Mouse (Mus musculus) granulocyte monocyte progenitor cell, adult 5-6 weeks (primary cell): ENCODE results near the gene Fshr. TPM values are rescaled to one million over a fixed set of nuclear protein-coding genes. Genes with fewer than 3 reads are reported as not detected.
A peak's percentile ranks its signal among the peaks of the same experiment; 100 is the strongest.

Source experiments
- ATAC-seq: replicated peaks from 2 replicates; pipeline ENCODE4 v1.8.0; 2016; ENCODE audit warnings: mild to moderate bottlenecking, moderate TSS enrichment, inconsistent platforms; ENCODE audit not compliant: poor library complexity, severe bottlenecking
- total RNA-seq, 2 experiments: library from RNA; stranded (forward) in 1 of 2; stranded (reverse) in 1 of 2; fragments of 200-712, 200-1000 nt in 1 of 2; fragments of >200 nt in 1 of 2; fragmentation: Nextera tagmentation in 1 of 2; gene quantifications; 2 replicates each; pipeline ENCODE4 v1.2.3; 2014 to 2017

Gene Fshr
- total RNA-seq, 2 experiments from 2014 or later, result not detected

DNA sequence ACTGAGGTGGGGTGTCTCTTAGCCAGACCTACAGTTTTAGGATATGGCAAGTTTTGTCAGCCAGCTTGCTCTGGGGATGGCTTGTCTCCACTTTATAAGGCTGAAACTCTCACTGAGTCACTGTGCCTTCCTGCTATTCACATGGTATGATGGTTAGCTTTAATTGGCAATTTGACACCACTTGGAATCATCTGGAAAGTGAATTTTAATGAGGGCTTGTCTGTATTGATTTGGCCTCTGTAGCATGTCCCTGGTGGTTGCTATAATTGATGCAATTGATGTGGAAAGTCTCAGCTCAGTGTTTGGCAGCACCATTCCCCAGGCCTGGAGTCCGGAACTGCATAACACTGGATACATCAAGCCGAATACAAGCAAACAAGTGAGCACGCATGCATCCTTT is 164.4 kb downstream of the Fshr start:
- ATAC-seq, result no peak

DNA sequence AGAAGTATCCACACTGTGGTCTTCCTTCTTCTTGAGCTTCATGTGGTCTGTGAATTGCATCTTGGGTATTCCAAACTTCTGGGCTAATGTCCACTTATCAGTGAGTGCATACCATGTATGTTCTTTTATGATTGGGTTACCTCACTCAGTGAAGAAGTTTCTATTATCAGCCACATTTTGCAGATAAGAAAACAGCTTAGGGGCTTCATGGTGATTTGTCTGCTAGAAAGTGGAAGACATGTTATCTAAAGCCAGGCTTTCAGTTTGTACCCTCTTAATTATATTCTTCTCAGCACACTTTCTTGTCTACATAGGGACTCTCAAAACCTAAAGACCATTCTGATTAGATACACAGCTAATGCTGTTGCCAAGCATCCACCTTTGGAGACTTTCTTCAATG is 165.8 kb downstream of the Fshr start:
- no peak for ATAC-seq

DNA sequence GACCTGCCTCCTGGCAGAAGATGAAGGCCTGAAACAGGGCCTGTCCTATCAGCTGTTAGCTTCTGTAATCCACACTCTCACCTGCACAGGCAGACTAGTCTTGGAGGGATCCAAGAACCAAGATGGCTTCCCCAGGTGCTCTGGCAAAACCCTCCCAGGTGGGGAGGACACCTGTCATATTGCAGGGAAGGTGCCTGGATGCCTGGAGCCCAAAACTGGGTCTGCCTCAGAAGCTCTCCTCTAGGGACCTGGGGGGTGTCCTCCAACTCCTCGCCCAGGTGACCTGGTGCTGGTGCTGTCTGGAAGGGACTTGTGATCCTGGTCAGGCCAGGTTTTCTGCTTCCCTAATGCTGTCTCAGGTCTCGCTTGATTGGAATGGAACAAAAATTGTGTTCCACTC is 167.5 kb downstream of the Fshr start:
- ATAC-seq, result no peak

DNA sequence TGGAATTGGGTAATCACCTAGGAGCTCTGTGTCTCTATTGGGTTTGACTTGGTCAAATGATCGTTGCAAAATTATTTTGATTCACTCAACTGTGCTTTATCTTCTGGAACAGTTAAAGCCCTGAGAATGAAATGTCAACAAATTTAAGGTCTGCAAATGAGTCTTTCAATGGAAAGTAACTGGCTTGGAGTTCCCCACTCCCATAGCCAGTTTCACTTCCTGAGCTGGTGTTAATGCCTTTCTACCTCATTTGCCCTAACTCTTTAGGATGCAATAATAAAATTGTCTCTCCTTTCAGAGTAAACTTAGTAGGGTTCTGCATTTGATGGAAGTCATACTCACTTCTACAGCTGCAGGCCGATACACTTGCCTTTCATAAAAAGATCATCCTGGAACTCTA is 181.0 kb downstream of the Fshr start:
- ATAC-seq, result peak; percentile 56

DNA sequence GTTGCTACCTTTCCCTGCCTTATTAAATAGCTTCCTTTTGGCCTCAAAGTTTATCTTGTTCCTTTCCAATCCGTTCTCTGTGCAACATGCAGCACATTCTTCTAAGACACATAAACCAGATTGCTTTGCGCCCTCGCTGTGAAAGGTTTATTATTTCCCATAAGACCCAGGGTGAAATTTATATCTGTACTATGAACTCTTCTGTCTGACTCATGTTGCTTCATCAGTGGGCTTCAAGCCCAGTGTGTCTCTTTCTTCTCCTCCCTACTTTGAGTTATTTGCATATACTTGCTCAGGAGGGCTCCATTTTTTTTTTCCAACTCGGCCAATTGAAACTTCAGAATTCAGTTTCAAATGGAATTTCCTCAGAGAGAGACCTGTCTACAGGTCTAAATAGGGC is 183.5 kb downstream of the Fshr start:
- ATAC-seq, result no peak

DNA sequence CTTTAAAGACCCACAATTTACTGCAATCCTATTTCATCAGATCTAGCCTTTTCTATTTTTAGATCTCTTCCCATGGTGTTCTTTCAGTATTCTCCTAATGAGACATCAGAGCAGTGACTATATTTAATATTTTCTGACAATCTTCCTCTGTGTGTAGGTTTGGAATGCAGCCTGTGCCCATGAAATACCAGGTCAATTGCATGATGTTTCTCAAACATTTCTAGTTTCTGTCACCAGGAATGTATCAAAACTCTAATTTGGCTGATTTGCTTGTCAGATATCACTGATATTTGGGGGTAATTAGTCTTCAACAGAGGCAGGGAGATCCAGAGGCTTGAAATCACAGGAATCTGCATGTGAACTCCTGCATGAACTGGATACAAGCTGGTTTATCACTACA is 186.8 kb downstream of the Fshr start:
- ATAC-seq, result no peak

DNA sequence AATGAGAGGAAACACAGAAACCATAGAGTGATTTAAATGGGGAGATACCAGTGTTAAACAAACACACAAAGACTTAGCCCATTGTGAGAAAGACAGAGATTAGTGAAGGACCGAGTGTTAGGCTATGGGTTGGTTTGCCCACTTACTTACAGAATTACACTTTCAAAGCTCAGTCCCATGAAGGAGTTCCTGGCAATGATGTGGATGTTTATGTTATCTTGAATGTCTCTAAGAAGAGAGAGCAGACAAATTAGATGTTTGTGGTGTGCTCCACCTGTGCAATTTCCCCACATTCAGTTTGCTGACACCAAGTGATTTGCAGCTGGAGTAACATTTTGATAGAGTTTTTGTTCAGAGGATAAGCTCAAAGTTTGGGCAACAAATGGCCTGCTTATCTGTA is 191.4 kb downstream of the Fshr start:
- no peak for ATAC-seq

DNA sequence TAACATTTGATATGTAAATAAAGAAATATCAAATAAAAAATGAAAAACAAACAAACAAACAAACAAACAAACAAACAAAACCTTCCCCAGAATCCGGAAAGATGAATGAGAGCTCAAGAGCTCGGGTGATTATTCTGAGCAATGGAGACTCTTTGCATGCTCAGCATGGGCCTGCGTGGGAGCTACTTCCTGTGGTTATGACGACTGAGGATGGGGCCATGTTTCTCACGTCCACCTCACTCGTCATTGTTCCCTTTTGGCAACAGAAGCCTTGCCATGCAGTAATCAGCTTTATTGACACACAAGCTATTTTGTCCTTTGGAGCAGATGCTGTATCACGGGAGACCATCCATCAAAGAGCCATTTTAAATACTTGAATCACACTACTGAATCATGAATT is 191.8 kb downstream of the Fshr start:
- ATAC-seq, result no peak

DNA sequence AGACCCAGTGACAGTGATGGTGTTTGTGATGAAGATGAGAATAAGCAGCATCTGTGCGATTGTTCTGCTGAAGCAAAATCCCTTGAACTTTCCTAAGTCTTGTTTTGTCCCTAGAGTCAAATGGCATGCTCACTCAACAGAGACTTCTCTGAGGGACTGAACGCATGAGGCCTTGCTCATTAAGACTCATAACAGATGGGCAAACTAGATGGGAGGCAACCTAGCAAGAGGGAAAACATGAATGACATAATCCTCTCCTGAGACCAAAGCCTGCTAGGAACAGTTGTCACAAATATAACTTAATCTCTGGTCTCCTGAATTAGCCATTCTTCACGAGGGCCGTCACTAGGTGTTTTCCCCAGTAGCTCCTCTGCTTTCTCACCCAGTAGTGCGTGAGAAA is 194.5 kb downstream of the Fshr start:
- ATAC-seq, result no peak

DNA sequence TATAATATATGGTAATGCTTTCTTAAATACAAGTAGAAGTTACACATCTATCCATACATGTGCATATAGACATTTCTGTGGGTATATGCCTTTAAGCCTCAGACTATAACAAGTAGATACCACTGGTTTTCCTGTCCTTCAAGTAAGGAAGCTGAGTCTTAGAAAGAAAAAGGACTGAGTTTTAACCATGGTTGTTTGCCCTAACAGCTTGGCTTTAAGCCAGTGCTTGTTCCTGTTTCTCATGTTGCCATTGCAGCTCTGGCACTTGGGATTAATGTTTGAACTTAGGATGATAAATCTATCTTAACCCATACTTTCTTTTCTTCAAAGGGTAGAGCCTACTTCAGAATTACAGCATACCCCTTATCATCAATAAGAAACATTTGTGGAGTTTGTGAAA is 200.6 kb downstream of the Fshr start:
- peak; percentile 44; the same call in 1 of the 2 replicates for ATAC-seq

DNA sequence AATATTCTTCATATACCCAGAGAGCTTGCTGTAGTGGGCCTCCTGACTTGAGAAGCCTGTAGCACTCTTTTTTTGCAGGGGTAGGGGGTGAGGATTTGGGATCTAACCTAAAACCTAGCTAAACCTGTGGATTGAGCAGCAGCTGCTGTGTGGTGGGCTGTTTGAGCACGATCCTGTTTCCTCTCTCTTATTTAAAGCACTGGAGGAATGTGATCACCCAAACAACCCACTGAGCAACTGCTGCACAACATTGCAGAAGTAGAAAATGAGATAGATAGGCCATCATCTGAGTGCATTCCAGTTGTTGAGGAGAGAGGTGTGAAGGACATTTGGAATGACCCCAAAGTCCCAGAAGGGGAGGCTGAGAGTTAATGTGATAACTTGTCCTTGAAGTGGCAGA is 202.2 kb downstream of the Fshr start:
- no peak for ATAC-seq

DNA sequence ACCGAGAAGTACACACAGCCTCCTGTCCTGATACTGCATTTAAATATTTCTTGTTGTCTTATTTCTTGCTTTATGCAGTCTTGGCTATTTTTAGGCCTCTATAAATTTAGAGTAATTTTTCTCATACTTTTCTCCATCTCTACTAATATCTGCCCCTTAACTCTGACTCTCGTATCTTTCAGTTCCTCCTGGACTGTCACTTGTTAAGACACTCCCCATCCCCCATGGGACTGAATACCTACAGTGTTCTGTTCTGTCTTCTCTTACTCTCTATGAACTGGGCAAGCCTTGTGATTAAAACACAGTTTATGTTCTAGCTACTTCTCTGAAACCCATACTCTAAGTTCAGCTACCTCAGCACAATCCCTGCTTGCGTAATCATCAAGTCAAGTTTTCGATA is 209.2 kb downstream of the Fshr start:
- ATAC-seq, result no peak

DNA sequence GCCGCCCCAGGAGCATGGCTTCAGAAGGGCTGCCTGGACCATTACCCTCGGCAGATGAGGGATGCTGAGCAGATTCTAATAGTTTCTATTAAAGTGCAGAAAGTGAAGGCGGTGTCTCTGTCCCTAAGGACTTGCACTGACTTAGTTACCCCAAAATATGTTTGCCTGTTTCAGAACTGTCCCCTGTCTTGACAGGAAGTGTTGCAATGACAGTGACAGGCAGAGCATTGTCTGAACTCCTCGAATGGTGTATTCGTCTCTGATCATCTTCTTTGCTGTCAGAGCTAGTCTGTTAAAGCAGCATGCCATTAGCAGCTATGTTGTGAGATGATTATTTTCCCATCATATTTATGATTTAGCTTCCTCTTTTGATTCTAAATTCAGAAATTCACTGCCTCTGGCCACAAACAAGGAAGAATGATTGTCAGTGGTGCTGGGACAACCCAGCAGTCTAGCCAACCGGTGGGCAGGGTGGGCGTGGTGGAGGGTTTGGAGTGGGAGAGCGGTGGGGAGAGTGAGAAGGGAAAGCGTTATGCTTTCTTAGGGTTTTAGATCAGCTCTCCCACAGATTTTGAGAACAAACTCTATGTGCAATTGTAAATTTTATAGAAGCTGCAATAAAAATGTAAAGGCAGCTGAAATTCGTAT is 219.6 kb downstream of the Fshr start:
- ATAC-seq, result peak; percentile 97

DNA sequence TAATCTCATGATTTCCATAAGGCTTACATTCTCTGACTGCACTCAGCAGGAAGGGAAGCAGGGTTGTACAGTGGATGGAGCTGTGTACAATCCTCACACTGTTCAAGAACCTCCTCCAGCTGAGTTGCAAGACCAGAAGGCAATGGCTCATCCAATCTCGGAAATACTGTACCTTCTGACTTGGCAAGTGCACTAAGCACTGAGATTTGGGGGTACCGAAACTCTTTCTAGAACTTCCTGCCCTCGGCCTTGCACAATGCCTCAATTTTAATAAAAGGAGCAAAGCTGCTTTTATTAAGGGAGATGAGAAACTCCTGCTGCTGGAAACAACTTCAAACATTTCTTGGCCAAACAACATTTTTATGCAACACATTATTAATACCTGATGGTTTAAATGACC is 225.9 kb downstream of the Fshr start:
- ATAC-seq, result peak; percentile 72

DNA sequence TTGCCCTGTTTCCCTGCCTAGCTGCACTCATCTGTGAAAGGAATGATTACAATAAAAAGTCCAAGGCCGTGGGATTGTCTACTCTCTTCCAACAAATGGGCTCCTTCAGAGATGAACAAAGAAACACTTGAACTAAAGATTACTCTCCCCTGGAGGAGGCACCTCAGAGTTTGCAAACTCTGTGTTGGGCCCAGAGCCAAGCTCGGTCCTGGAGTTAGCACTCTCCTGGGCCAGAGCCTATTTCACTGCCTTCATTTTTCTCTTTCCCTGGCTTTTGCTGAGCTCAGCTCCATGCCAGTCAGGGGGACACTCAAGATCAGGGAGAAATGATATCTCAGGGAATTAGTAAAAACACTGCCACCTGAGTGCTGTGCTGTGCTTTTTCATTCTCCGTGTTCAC is 234.4 kb downstream of the Fshr start:
- no peak for ATAC-seq

DNA sequence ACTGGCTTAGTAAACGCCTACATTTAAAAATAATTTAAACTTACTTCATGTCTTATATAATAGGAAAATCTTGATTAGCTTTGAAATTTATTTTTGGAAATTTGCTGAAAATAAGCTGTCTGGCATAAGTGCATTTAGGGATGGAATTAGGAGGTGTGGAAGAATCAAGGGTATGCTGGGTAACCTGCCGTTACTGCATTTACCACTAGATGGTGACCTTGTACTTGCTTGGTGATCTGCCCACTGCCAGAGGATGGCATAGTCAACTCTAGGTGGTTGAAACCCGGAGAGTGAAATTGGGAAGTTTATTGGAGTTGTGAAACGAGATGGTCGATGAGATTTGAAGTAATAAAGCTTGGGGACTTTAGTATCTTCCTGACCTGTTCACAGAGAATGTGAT is 246.5 kb downstream of the Fshr start:
- ATAC-seq, result peak; percentile 99

DNA sequence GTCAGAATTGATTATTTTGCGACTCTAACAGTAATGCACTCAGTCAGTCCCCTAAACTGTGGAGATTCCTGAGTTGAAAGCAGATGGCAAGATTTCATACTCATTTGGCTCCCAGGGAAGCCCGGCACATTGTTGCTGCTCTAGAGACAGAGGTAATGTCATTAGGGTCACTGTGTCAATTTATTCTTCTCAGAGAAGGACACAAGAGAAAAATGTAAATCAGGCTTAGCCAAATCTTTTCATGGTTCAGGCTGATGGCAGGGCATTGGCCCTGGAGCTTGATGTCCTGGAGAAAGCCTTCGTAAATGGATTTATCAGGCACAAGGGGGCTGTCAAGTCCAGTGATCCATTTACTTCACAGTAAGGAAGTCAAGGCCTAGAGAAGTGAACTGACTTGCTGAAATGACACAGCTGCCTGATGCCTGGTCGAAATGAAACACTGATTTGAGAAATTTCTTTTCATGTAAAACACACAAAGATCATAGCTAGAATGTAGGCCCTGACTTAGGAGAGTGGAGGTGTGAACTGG is 262.3 kb downstream of the Fshr start:
- ATAC-seq, result no peak

DNA sequence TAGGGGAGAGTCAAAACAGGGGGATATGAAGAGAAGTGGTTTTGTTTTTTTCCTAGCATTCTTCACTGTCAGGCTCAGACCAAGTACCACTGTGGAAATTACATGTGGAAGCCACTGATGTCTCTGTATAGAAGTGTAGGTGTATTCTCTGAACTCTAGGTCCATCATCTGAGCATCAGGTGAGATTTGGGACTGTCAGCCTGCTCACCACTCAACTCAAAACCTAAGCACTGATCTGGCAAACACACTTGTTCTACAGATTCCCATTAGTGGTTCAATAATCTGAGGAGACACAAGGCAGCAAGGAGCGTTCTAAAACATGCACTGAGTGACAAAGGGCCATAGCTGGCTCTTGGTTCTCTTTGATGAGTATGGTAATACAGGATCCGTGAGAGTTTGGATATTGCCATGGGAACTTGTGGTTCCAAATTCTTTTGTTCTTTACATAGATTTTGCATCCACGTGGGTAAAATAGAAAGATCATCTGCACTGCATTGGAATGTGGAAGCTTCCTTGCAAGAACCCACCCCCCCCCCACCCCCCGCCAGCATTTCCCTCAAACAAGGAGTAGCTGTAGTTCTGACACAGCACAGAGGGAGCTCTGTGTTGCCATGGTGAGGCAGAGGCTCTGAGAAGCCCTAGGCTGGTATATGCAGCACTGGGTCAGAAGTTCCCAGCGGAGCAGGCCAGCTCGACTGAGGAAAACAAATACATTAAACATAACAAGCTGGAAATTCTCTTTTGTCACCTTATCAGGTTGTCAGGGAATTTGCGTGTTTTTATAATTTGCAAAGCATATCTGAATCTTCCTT is 262.9 kb downstream of the Fshr start:
- no peak for ATAC-seq

DNA sequence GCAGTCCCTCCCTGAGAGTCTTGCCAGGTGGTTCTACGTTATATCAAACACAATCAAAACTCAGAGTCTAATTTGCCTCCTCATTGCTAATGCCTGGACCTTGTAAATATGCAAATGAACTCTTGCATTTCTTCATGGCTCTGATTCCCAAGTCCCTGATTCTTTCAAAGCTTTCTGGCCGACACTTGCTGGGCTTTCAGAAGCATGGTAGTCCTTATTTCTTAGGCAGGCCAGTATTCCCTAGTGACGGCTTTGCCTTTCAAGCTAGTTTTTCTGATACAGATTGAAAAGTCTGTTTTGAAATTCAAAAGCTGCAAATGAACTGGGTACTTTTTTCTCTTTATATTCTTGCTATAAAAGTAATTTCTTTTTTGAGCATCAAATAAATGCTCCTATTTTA is 263.5 kb downstream of the Fshr start:
- ATAC-seq, result no peak
